ENCODE assay signal across 21 mouse cellular contexts in genomic region chr17:29955880-29956279, GRCm38 (mm10). TPM values are rescaled to one million over a fixed set of nuclear protein-coding genes. Genes with fewer than 3 reads are reported as not detected.
DNase-seq lines count a peak whose midpoint lies in the region; ATAC-seq lines count a peak whose summit lies in the region.
"Had no signal": no experiment of that assay in that cellular context is flagged by ENCODE, and none has a peak within 500 bp of the region (broad histone marks: within the 10 kb centered on the region; RNA-seq: fewer than 3 reads in every experiment).

No protein-coding gene starts in this region.

- no peak overlapping the region for H3K9ac ChIP-seq in embryonic facial prominence, embryonic 14.5 days (ENCODE audit: low read depth, low read length)
- H3K9ac ChIP-seq in midbrain, embryonic 15.5 days = no peak overlapping the region
- H3K9ac ChIP-seq: embryonic facial prominence, embryonic 12.5 days; embryonic facial prominence, embryonic 15.5 days; forebrain, embryonic 12.5 days had no signal

- H3K36me3 ChIP-seq in embryonic facial prominence, embryonic 14.5 days (ENCODE audit: control insufficient read depth, insufficient read depth, low read length) = no peaks in the 10 kb centered on the region
- no peaks in the 10 kb centered on the region for H3K36me3 ChIP-seq in embryonic facial prominence, embryonic 10.5 days (replicated peaks)
- H3K36me3 ChIP-seq in midbrain, embryonic 15.5 days (replicated peaks) = no peaks in the 10 kb centered on the region
- H3K36me3 ChIP-seq: embryonic facial prominence, embryonic 12.5 days; embryonic facial prominence, embryonic 15.5 days; forebrain, embryonic 10.5 days; forebrain, embryonic 12.5 days had no signal

- peaks cover 8% of the 10 kb centered on the region; the same call in 1 of the 2 replicates for H3K9me3 ChIP-seq in embryonic facial prominence, embryonic 14.5 days (ENCODE audit: control insufficient read depth, low read length)
- peaks cover 11% of the 10 kb centered on the region for H3K9me3 ChIP-seq in embryonic facial prominence, embryonic 10.5 days
- no peaks in the 10 kb centered on the region for H3K9me3 ChIP-seq in midbrain, embryonic 15.5 days
- H3K9me3 ChIP-seq: embryonic facial prominence, embryonic 15.5 days had no signal

- DNase-seq in embryonic facial prominence, embryonic 14.5 days (ENCODE audit: low spot score) = peak; percentile 31
- no peak for DNase-seq in embryonic facial prominence, embryonic 10.5 days (ENCODE audit: low spot score)
- peak; percentile 63 for DNase-seq in retina, adult 2 months (ENCODE audit: low read depth, low spot score)
- peak; percentile 76 for DNase-seq in retina, postnatal 1 day
- no peak for DNase-seq in left cerebral cortex, adult 8-10 months (ENCODE audit: low spot score in 2 of 2)
- DNase-seq in layer of hippocampus, postnatal 25 days (ENCODE audit: extremely low spot score in 1 of 2, low spot score in 1 of 2) = no peak
- DNase-seq: adrenal gland, adult 2 months; adrenal gland, postnatal 10 days; adrenal gland, postnatal 25 days; B cell, adult 2 months; cerebellum, adult 8-10 months; cerebellum, postnatal 36 days; embryo, embryonic 11 days had no signal

- no peak overlapping the region for H3K4me2 ChIP-seq in embryonic facial prominence, embryonic 14.5 days (ENCODE audit: low read depth, low read length)
- H3K4me2 ChIP-seq in midbrain, embryonic 15.5 days = no peak overlapping the region
- H3K4me2 ChIP-seq: embryonic facial prominence, embryonic 12.5 days; embryonic facial prominence, embryonic 15.5 days; forebrain, embryonic 12.5 days had no signal

- no peak overlapping the region for H3K4me3 ChIP-seq in embryonic facial prominence, embryonic 14.5 days (ENCODE audit: low read depth, low read length)
- H3K4me3 ChIP-seq in embryonic facial prominence, embryonic 10.5 days = no peak overlapping the region
- no peak overlapping the region for H3K4me3 ChIP-seq in midbrain, embryonic 15.5 days
- H3K4me3 ChIP-seq: embryonic facial prominence, embryonic 12.5 days; embryonic facial prominence, embryonic 15.5 days; erythroblast, embryonic 14.5 days; forebrain, embryonic 10.5 days; forebrain, embryonic 12.5 days had no signal

- 61% methylated on average over 8 of the region's 8 CpGs for WGBS in embryonic facial prominence, embryonic 14.5 days
- 65% methylated on average over 8 of the region's 8 CpGs for WGBS in embryonic facial prominence, embryonic 10.5 days
- 63% methylated on average over 8 of the region's 8 CpGs for WGBS in midbrain, embryonic 15.5 days

- H3K27me3 ChIP-seq in embryonic facial prominence, embryonic 14.5 days (replicated peaks; ENCODE audit: control insufficient read depth, insufficient read depth, low read length) = no peaks in the 10 kb centered on the region
- H3K27me3 ChIP-seq in embryonic facial prominence, embryonic 10.5 days (replicated peaks; ENCODE audit: low read depth, poor library complexity, severe bottlenecking) = no peaks in the 10 kb centered on the region
- no peaks in the 10 kb centered on the region for H3K27me3 ChIP-seq in midbrain, embryonic 15.5 days (replicated peaks)
- H3K27me3 ChIP-seq: embryonic facial prominence, embryonic 12.5 days; embryonic facial prominence, embryonic 15.5 days; forebrain, embryonic 12.5 days had no signal

- no peaks in the 10 kb centered on the region for H3K4me1 ChIP-seq in embryonic facial prominence, embryonic 14.5 days (ENCODE audit: control insufficient read depth, insufficient read depth, low read length)
- peaks cover 5% of the 10 kb centered on the region for H3K4me1 ChIP-seq in embryonic facial prominence, embryonic 10.5 days
- no peaks in the 10 kb centered on the region for H3K4me1 ChIP-seq in midbrain, embryonic 15.5 days

- no peak overlapping the region for H3K27ac ChIP-seq in embryonic facial prominence, embryonic 14.5 days (replicated peaks; ENCODE audit: low read depth, low read length)
- no peak overlapping the region for H3K27ac ChIP-seq in embryonic facial prominence, embryonic 10.5 days (replicated peaks)
- no peak overlapping the region for H3K27ac ChIP-seq in midbrain, embryonic 15.5 days
- H3K27ac ChIP-seq: embryonic facial prominence, embryonic 12.5 days; embryonic facial prominence, embryonic 15.5 days; forebrain, embryonic 10.5 days; forebrain, embryonic 12.5 days had no signal

- no peak for ATAC-seq in embryonic facial prominence, embryonic 14.5 days (ENCODE audit: low read depth)
- no peak for ATAC-seq in midbrain, embryonic 15.5 days (replicated peaks)
- ATAC-seq: forebrain, embryonic 14.5 days; forebrain, embryonic 16.5 days had no signal

RNA-seq across cellular contexts. Expression of gene Mdga1, which starts 14.0 kb away (rescaled TPM):
- 4.4 and 5.3 TPM in 2 replicates for polyA plus RNA-seq in embryonic facial prominence, embryonic 14.5 days (2014; fragmentation: Nextera tagmentation; extraction: Ambion mirVana)
- polyA plus RNA-seq in embryonic facial prominence, embryonic 10.5 days (2016; fragmentation: Nextera tagmentation; extraction: Ambion mirVana) = 1.2 and 1.7 TPM in 2 replicates
- 10 to 100 TPM; 17.9 to 32.2 (median 20.4) TPM for total RNA-seq in left cerebral cortex, adult 8-10 months (2022)
- total RNA-seq in layer of hippocampus, postnatal 25 days (2021) = 10 to 100 TPM; 56.9 to 68.0 TPM
- 19.6 and 22.0 TPM in 2 replicates for polyA plus RNA-seq in midbrain, embryonic 15.5 days (2015; fragmentation: Nextera tagmentation; extraction: Ambion mirVana)

RNA-seq across cellular contexts. Expression of gene Zfand3, which starts 48.7 kb away (rescaled TPM):
- 41.0 and 43.3 TPM in 2 replicates for polyA plus RNA-seq in embryonic facial prominence, embryonic 14.5 days (2014; fragmentation: Nextera tagmentation; extraction: Ambion mirVana)
- polyA plus RNA-seq in embryonic facial prominence, embryonic 10.5 days (2016; fragmentation: Nextera tagmentation; extraction: Ambion mirVana) = 59.1 and 62.5 TPM in 2 replicates
- total RNA-seq in left cerebral cortex, adult 8-10 months (2022) = 100 to 1,000 TPM in 2 of 4 experiments, 10 to 100 TPM in 2; 96.1 to 103 (median 100) TPM
- total RNA-seq in layer of hippocampus, postnatal 25 days (2021) = 100 to 1,000 TPM; 114 to 119 TPM
- 51.0 and 58.0 TPM in 2 replicates for polyA plus RNA-seq in midbrain, embryonic 15.5 days (2015; fragmentation: Nextera tagmentation; extraction: Ambion mirVana)

Comparison
In these comparisons a context has a peak if more than half of its experiments do, and no peak if none do; other contexts are left out.
1. DNase-seq: peak in embryonic facial prominence, embryonic 14.5 days (single experiment), retina, adult 2 months (single experiment) and retina, postnatal 1 day (single experiment); none in embryonic facial prominence, embryonic 10.5 days (single experiment), left cerebral cortex, adult 8-10 months (0 of 2) and layer of hippocampus, postnatal 25 days (0 of 2).